Mouse (Mus musculus): Measurements from ENCODE around the gene Cnnm2. TPM values are rescaled to one million over a fixed set of nuclear protein-coding genes. Genes with fewer than 3 reads are reported as not detected.

Cnnm2 gene
- polyA plus RNA-seq, 1 experiment from 2014 or later, result 1.9 TPM

DNA sequence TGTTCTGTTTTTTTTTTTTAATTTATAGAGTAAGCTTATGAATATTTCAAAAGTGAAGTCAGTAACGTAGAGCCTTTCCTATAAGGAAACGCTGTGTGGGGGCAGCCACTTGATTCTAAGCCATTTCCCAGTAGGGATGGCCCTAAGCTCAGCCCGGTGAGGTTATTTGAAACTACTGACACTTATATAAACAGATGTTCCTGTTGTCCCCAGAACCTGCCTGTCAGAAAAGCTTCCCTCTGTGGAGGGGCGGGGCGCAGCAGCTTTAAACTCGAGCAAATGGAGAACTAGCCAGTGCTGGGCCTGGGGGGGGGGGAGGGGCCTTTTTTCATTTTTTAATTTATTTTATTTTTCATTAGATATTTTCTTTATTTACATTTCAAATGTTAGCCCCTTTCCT, 102.7 kb downstream of the Cnnm2 start:
- Histone ChIP-seq H3K9ac (ENCODE audit: low read depth, low read length) (no peak overlapping the region), H3K27ac (ENCODE audit: low read depth, low read length) (peak overlapping the region; percentile 53; the same call in 1 of the 2 replicates), H3K36me3 (ENCODE audit: control insufficient read depth, insufficient read depth, low read length) (no peaks in the 10 kb centered on the region), H3K4me1 (replicated peaks; ENCODE audit: control insufficient read depth, insufficient read depth, low read length) (peaks cover 53% of the 10 kb centered on the region), H3K4me3 (ENCODE audit: low read depth, low read length) (no peak overlapping the region), H3K27me3 (replicated peaks; ENCODE audit: control insufficient read depth, insufficient read depth, low read length) (no peaks in the 10 kb centered on the region), H3K9me3 (ENCODE audit: control insufficient read depth, low read length) (no peaks in the 10 kb centered on the region), H3K4me2 (peak overlapping the region; percentile 51)
- 31% methylated on average over 6 of the region's 6 CpGs for WGBS
- ATAC-seq (replicated peaks; ENCODE audit: low FRiP score), result no peak
- DNase-seq (ENCODE audit: low spot score), result no peak

DNA sequence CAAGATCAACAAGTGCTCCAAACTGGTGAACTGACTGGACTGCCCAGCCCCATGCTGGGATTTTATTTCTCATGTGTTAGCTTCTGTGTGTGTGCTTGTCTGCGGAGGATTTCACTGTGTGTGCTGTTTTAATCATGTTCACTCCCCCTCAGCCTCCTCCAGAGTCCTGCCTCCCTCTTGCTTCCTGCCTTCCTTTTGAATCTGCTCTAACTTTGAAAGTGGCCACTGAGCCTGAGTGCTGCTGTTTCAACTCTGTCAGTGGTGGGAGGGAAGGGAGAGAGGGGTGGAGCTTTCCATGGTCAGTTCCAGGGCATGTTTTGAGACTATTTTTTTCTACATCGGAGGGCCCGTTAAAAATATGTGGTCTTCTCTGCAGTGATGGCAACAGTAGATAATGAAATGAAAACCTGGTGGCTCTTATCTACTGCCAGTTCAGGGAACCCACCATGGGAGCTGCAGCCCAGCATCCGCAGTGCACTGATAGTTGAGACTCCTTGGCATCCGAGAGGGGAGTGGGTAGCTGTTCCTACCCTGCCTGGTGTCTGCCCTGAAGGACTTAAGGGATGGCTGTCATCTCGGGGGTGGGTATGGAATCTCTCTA, 103.4 kb downstream of the Cnnm2 start:
- Histone ChIP-seq H3K4me3 (ENCODE audit: low read depth, low read length) (no peak overlapping the region), H3K27ac (ENCODE audit: low read depth, low read length) (peak overlapping the region; percentile 67; the same call in 1 of the 2 replicates), H3K4me2 (peak overlapping the region; percentile 37), H3K27me3 (replicated peaks; ENCODE audit: control insufficient read depth, insufficient read depth, low read length) (no peaks in the 10 kb centered on the region), H3K36me3 (ENCODE audit: control insufficient read depth, insufficient read depth, low read length) (no peaks in the 10 kb centered on the region), H3K9me3 (ENCODE audit: control insufficient read depth, low read length) (no peaks in the 10 kb centered on the region), H3K9ac (ENCODE audit: low read depth, low read length) (0 out of 2 replicates have a peak overlapping the region, but pooled peaks have one; percentile 10), H3K4me1 (replicated peaks; ENCODE audit: control insufficient read depth, insufficient read depth, low read length) (peaks cover 47% of the 10 kb centered on the region)
- DNase-seq (ENCODE audit: low spot score), result no peak
- no peak; the same call in 1 of the 2 replicates for ATAC-seq (replicated peaks; ENCODE audit: low FRiP score)
- 30% methylated on average over 6 of the region's 6 CpGs for WGBS

DNA sequence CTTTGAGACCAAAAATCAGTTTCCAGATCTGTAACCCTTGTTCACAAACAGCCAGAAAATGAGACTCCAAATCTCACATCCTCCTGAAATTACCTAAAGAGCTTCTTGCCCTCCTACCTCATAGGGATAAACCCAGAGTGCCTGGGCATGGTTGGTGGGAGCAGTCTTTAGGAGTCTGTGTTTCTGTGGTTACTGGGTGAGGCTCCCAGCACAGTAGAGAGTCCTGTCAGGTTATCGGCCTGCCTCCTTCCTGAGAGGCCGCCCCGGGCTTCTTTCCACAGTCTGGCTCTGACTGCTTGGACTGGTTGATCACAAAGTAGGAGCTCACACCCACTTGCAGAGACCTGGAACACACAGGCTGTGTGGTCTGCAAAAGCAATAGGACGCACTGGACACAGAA, 104.0 kb downstream of the Cnnm2 start:
- Histone ChIP-seq H3K4me1 (replicated peaks; ENCODE audit: control insufficient read depth, insufficient read depth, low read length) (peaks cover 47% of the 10 kb centered on the region), H3K4me2 (peak overlapping the region; percentile 37), H3K4me3 (ENCODE audit: low read depth, low read length) (no peak overlapping the region), H3K27me3 (replicated peaks; ENCODE audit: control insufficient read depth, insufficient read depth, low read length) (no peaks in the 10 kb centered on the region), H3K9ac (ENCODE audit: low read depth, low read length) (no peak overlapping the region), H3K27ac (ENCODE audit: low read depth, low read length) (0 out of 2 replicates have a peak overlapping the region, but pooled peaks have one; percentile 67), H3K36me3 (ENCODE audit: control insufficient read depth, insufficient read depth, low read length) (no peaks in the 10 kb centered on the region), H3K9me3 (ENCODE audit: control insufficient read depth, low read length) (no peaks in the 10 kb centered on the region)
- DNase-seq (ENCODE audit: low spot score), result no peak
- peak; percentile 51; the same call in 1 of the 2 replicates for ATAC-seq (replicated peaks; ENCODE audit: low FRiP score)
- WGBS, result 40% methylated on average over 4 of the region's 4 CpGs

- H3K27me3 ChIP-seq (replicated peaks; ENCODE audit: control insufficient read depth, insufficient read depth, low read length), result no peaks in the 10 kb centered on the region
- H3K9ac ChIP-seq (ENCODE audit: low read depth, low read length), result no peak overlapping the region
- peaks cover 20% of the 10 kb centered on the region for H3K4me1 ChIP-seq (replicated peaks; ENCODE audit: control insufficient read depth, insufficient read depth, low read length)
- no peaks in the 10 kb centered on the region for H3K9me3 ChIP-seq (ENCODE audit: control insufficient read depth, low read length)
- H3K4me3 ChIP-seq (ENCODE audit: low read depth, low read length), result no peak overlapping the region
- DNase-seq (ENCODE audit: low spot score) (no peak), ATAC-seq (replicated peaks; ENCODE audit: low FRiP score) (no peak)
- no peak overlapping the region for H3K4me2 ChIP-seq
- no peak overlapping the region for H3K27ac ChIP-seq (ENCODE audit: low read depth, low read length)
- WGBS, result 52% methylated on average over 11 of the region's 11 CpGs
- H3K36me3 ChIP-seq (ENCODE audit: control insufficient read depth, insufficient read depth, low read length), result no peaks in the 10 kb centered on the region
These were observed 107.7 kb downstream of the Cnnm2 start for GRCm38 (mm10) chr19:46869049-46869448.

- Histone ChIP-seq H3K27me3 (replicated peaks; ENCODE audit: control insufficient read depth, insufficient read depth, low read length) (no peaks in the 10 kb centered on the region), H3K4me2 (no peak overlapping the region), H3K4me1 (replicated peaks; ENCODE audit: control insufficient read depth, insufficient read depth, low read length) (peaks cover 17% of the 10 kb centered on the region), H3K4me3 (ENCODE audit: low read depth, low read length) (no peak overlapping the region), H3K36me3 (ENCODE audit: control insufficient read depth, insufficient read depth, low read length) (no peaks in the 10 kb centered on the region), H3K27ac (ENCODE audit: low read depth, low read length) (no peak overlapping the region), H3K9ac (ENCODE audit: low read depth, low read length) (no peak overlapping the region), H3K9me3 (ENCODE audit: control insufficient read depth, low read length) (no peaks in the 10 kb centered on the region)
- DNase-seq (ENCODE audit: low spot score), result peak; percentile 76
- WGBS, result 14% methylated on average over 6 of the region's 6 CpGs
- ATAC-seq (replicated peaks; ENCODE audit: low FRiP score), result peak; percentile 67
These were observed 108.1 kb downstream of the Cnnm2 start for GRCm38 (mm10) chr19:46869526-46869925.

DNA sequence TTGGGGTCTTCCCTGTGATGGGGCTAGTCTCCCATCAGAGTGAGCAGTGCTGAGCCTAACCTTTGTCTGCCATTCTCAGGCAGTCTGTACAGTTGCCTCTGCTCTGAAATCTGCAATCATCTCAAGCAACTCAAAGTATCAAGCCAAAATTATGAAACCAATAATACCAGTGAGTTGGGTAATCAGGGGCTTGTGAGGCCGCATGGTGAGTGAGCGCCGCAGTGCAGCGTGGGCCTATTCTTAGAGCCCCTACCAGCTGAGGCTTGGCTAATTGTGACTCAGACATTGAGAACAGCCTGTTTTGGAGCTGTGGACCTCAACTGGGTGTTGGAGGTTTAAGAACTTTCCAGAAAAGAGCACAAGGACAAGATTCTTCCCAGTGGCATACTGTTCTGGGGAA, 109.7 kb downstream of the Cnnm2 start:
- Histone ChIP-seq H3K9me3 (ENCODE audit: control insufficient read depth, low read length) (no peaks in the 10 kb centered on the region), H3K36me3 (ENCODE audit: control insufficient read depth, insufficient read depth, low read length) (no peaks in the 10 kb centered on the region), H3K4me2 (no peak overlapping the region), H3K4me1 (replicated peaks; ENCODE audit: control insufficient read depth, insufficient read depth, low read length) (peaks cover 2% of the 10 kb centered on the region; the same call in 1 of the 2 replicates), H3K27me3 (replicated peaks; ENCODE audit: control insufficient read depth, insufficient read depth, low read length) (no peaks in the 10 kb centered on the region), H3K9ac (ENCODE audit: low read depth, low read length) (no peak overlapping the region), H3K27ac (ENCODE audit: low read depth, low read length) (no peak overlapping the region), H3K4me3 (ENCODE audit: low read depth, low read length) (no peak overlapping the region)
- WGBS, result 91% methylated on average over 4 of the region's 4 CpGs
- DNase-seq (ENCODE audit: low spot score), result no peak
- no peak for ATAC-seq (replicated peaks; ENCODE audit: low FRiP score)

DNA sequence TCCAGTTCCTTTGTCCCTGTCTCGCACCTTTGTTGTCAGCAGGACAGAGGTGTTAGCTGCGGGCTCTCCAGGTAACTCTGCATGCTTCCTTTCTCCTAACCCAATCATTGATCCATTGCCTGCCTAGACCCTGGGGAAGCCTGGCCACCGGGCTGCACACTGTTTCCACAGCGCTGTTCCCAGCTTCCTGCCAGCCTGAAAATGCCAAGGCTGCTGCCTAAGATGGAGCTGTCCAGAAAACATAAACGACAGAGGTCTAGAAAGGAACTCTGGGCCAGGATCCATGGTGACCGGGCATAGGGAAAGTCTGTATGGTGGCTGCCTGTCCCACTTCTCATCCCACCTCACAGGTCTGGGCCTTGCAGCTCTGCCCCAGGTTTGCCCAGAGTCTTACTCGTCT, 110.3 kb downstream of the Cnnm2 start:
- Histone ChIP-seq H3K4me1 (replicated peaks; ENCODE audit: control insufficient read depth, insufficient read depth, low read length) (no peaks in the 10 kb centered on the region; the same call in 1 of the 2 replicates), H3K27me3 (replicated peaks; ENCODE audit: control insufficient read depth, insufficient read depth, low read length) (no peaks in the 10 kb centered on the region), H3K9ac (ENCODE audit: low read depth, low read length) (no peak overlapping the region), H3K9me3 (ENCODE audit: control insufficient read depth, low read length) (no peaks in the 10 kb centered on the region), H3K36me3 (ENCODE audit: control insufficient read depth, insufficient read depth, low read length) (no peaks in the 10 kb centered on the region), H3K4me3 (ENCODE audit: low read depth, low read length) (no peak overlapping the region), H3K27ac (ENCODE audit: low read depth, low read length) (no peak overlapping the region), H3K4me2 (no peak overlapping the region)
- DNase-seq (ENCODE audit: low spot score) (no peak), ATAC-seq (replicated peaks; ENCODE audit: low FRiP score) (no peak)
- WGBS, result 62% methylated on average over 7 of the region's 7 CpGs

GRCm38 (mm10) chr19:46873924-46874323, 112.5 kb downstream of the Cnnm2 start:
- Histone ChIP-seq H3K4me3 (ENCODE audit: low read depth, low read length) (no peak overlapping the region), H3K9me3 (ENCODE audit: control insufficient read depth, low read length) (no peaks in the 10 kb centered on the region), H3K9ac (ENCODE audit: low read depth, low read length) (no peak overlapping the region), H3K36me3 (ENCODE audit: control insufficient read depth, insufficient read depth, low read length) (no peaks in the 10 kb centered on the region), H3K4me2 (no peak overlapping the region), H3K27ac (ENCODE audit: low read depth, low read length) (no peak overlapping the region), H3K4me1 (replicated peaks; ENCODE audit: control insufficient read depth, insufficient read depth, low read length) (no peaks in the 10 kb centered on the region; the same call in 1 of the 2 replicates), H3K27me3 (replicated peaks; ENCODE audit: control insufficient read depth, insufficient read depth, low read length) (no peaks in the 10 kb centered on the region)
- ATAC-seq (replicated peaks; ENCODE audit: low FRiP score) (no peak), DNase-seq (ENCODE audit: low spot score) (no peak)
- 84% methylated on average over 3 of the region's 3 CpGs for WGBS

GRCm38 (mm10) chr19:46875790-46876189, 114.4 kb downstream of the Cnnm2 start:
- 40% methylated on average over 12 of the region's 12 CpGs for WGBS
- DNase-seq (ENCODE audit: low spot score) (peak; percentile 79), ATAC-seq (replicated peaks; ENCODE audit: low FRiP score) (peak; percentile 76)
- Histone ChIP-seq H3K4me3 (ENCODE audit: low read depth, low read length) (no peak overlapping the region), H3K4me1 (replicated peaks; ENCODE audit: control insufficient read depth, insufficient read depth, low read length) (no peaks in the 10 kb centered on the region), H3K36me3 (ENCODE audit: control insufficient read depth, insufficient read depth, low read length) (no peaks in the 10 kb centered on the region), H3K27ac (ENCODE audit: low read depth, low read length) (no peak overlapping the region), H3K4me2 (no peak overlapping the region), H3K9me3 (ENCODE audit: control insufficient read depth, low read length) (no peaks in the 10 kb centered on the region), H3K9ac (ENCODE audit: low read depth, low read length) (no peak overlapping the region), H3K27me3 (replicated peaks; ENCODE audit: control insufficient read depth, insufficient read depth, low read length) (no peaks in the 10 kb centered on the region)
